Mouse (Mus musculus): Measurements from ENCODE around the gene Cyp4f40.

- TF ChIP-seq POLR2A (IDR thresholded peaks at IDR 0.05; ENCODE audit: insufficient read depth, low read depth, low read length), result no peak
- no peak for TF ChIP-seq CTCF (IDR thresholded peaks at IDR 0.05)
- no peak for TF ChIP-seq EP300 (IDR thresholded peaks at IDR 0.05; ENCODE audit: insufficient read depth, low read depth, low read length)
Observed at GRCm38 (mm10) chr17:32636341-32636740, 22.4 kb upstream of the Cyp4f40 start.

Measured in heart, adult 2 months (tissue).